Mouse (Mus musculus) kidney, adult 2 months (tissue): ENCODE data around the gene Hbb-bs.

Experiments used
- CTCF ChIP-seq: fragments of 200-500 bp; conservative IDR thresholded peaks from 2 replicates; pipeline ENCODE4 v1.5.1; 2011; ENCODE audit warnings: low read depth, mild to moderate bottlenecking, control low read depth, low read length, moderate library complexity, mixed read lengths; ENCODE audit not compliant: insufficient read depth, insufficient read length
- POLR2A ChIP-seq: fragments of 200-500 bp; IDR thresholded peaks from one replicate; pipeline ENCODE4 v1.6.1; 2011; ENCODE audit warnings: low read depth, low read length, control low read depth

- TF ChIP-seq CTCF (no peak), POLR2A (no peak)
These were observed 42.8 kb upstream of the Hbb-bs start for GRCm38 (mm10) chr7:103870667-103871066.
